Mouse (Mus musculus): Measurements from ENCODE around the gene Dcun1d4. TPM values are rescaled to one million over a fixed set of nuclear protein-coding genes. Genes with fewer than 3 reads are reported as not detected.

Dcun1d4 gene
- polyA plus RNA-seq, 1 experiment from 2014 or later: 29.8 TPM

GRCm38 (mm10) chr5:73512661-73513060 lies 31.9 kb downstream of the Dcun1d4 start:
- Histone ChIP-seq H3K27ac (ENCODE audit: low read depth, low read length) (peak overlapping the region; percentile 48; the same call in 1 of the 2 replicates), H3K4me1 (ENCODE audit: control insufficient read depth, insufficient read depth, low read length) (0 out of 2 replicates have a peak, but pooled peaks cover 3% of the 10 kb centered on the region), H3K9ac (ENCODE audit: low read depth, low read length) (no peak overlapping the region), H3K4me3 (ENCODE audit: low read length) (no peak overlapping the region), H3K4me2 (replicated peaks; ENCODE audit: low read depth, low read length) (no peak overlapping the region), H3K9me3 (ENCODE audit: control insufficient read depth, low read length) (no peaks in the 10 kb centered on the region), H3K36me3 (ENCODE audit: control insufficient read depth, insufficient read depth, low read length) (peaks cover 16% of the 10 kb centered on the region; the same call in 1 of the 2 replicates), H3K27me3 (ENCODE audit: control insufficient read depth, insufficient read depth, low read length) (no peaks in the 10 kb centered on the region)
- no peak for ATAC-seq (ENCODE audit: low FRiP score, low TSS enrichment)
- 79% methylated on average over 9 of the region's 9 CpGs for WGBS

GRCm38 (mm10) chr5:73514202-73514601 lies 33.4 kb downstream of the Dcun1d4 start:
- no peaks in the 10 kb centered on the region for H3K27me3 ChIP-seq (ENCODE audit: control insufficient read depth, insufficient read depth, low read length)
- no peak overlapping the region for H3K9ac ChIP-seq (ENCODE audit: low read depth, low read length)
- no peaks in the 10 kb centered on the region for H3K9me3 ChIP-seq (ENCODE audit: control insufficient read depth, low read length)
- ATAC-seq (ENCODE audit: low FRiP score, low TSS enrichment): no peak
- no peak overlapping the region for H3K4me3 ChIP-seq (ENCODE audit: low read length)
- 96% methylated on average over 2 of the region's 2 CpGs for WGBS
- H3K4me2 ChIP-seq (replicated peaks; ENCODE audit: low read depth, low read length): no peak overlapping the region
- no peaks in the 10 kb centered on the region for H3K4me1 ChIP-seq (ENCODE audit: control insufficient read depth, insufficient read depth, low read length)
- H3K27ac ChIP-seq (ENCODE audit: low read depth, low read length): no peak overlapping the region
- H3K36me3 ChIP-seq (ENCODE audit: control insufficient read depth, insufficient read depth, low read length): peaks cover 16% of the 10 kb centered on the region; the same call in 1 of the 2 replicates

- WGBS: 91% methylated on average over 5 of the region's 5 CpGs
- no peak for ATAC-seq (ENCODE audit: low FRiP score, low TSS enrichment)
These were observed 36.5 kb downstream of the Dcun1d4 start for GRCm38 (mm10) chr5:73517299-73517698.

GRCm38 (mm10) chr5:73518424-73519211 lies 37.8 kb downstream of the Dcun1d4 start:
- Histone ChIP-seq H3K27me3 (ENCODE audit: control insufficient read depth, insufficient read depth, low read length) (no peaks in the 10 kb centered on the region), H3K9me3 (ENCODE audit: control insufficient read depth, low read length) (no peaks in the 10 kb centered on the region), H3K4me3 (ENCODE audit: low read length) (no peak overlapping the region), H3K27ac (ENCODE audit: low read depth, low read length) (no peak overlapping the region), H3K4me1 (ENCODE audit: control insufficient read depth, insufficient read depth, low read length) (no peaks in the 10 kb centered on the region), H3K9ac (ENCODE audit: low read depth, low read length) (no peak overlapping the region), H3K4me2 (replicated peaks; ENCODE audit: low read depth, low read length) (no peak overlapping the region), H3K36me3 (ENCODE audit: control insufficient read depth, insufficient read depth, low read length) (peaks cover 15% of the 10 kb centered on the region)
- 95% methylated on average over 8 of the region's 8 CpGs for WGBS
- ATAC-seq (ENCODE audit: low FRiP score, low TSS enrichment): no peak

More at GRCm38 (mm10) chr5:73517299-73517698, 36.5 kb downstream of the Dcun1d4 start:
- Histone ChIP-seq H3K4me2 (replicated peaks; ENCODE audit: low read depth, low read length) (no peak overlapping the region), H3K36me3 (ENCODE audit: control insufficient read depth, insufficient read depth, low read length) (peaks cover 9% of the 10 kb centered on the region; the same call in 1 of the 2 replicates), H3K27me3 (ENCODE audit: control insufficient read depth, insufficient read depth, low read length) (no peaks in the 10 kb centered on the region), H3K4me3 (ENCODE audit: low read length) (no peak overlapping the region), H3K4me1 (ENCODE audit: control insufficient read depth, insufficient read depth, low read length) (no peaks in the 10 kb centered on the region), H3K9ac (ENCODE audit: low read depth, low read length) (no peak overlapping the region), H3K27ac (ENCODE audit: low read depth, low read length) (no peak overlapping the region), H3K9me3 (ENCODE audit: control insufficient read depth, low read length) (no peaks in the 10 kb centered on the region)

- Histone ChIP-seq H3K4me1 (ENCODE audit: control insufficient read depth, insufficient read depth, low read length) (no peaks in the 10 kb centered on the region), H3K27ac (ENCODE audit: low read depth, low read length) (no peak overlapping the region), H3K36me3 (ENCODE audit: control insufficient read depth, insufficient read depth, low read length) (peaks cover 15% of the 10 kb centered on the region), H3K27me3 (ENCODE audit: control insufficient read depth, insufficient read depth, low read length) (no peaks in the 10 kb centered on the region), H3K9me3 (ENCODE audit: control insufficient read depth, low read length) (no peaks in the 10 kb centered on the region), H3K4me2 (replicated peaks; ENCODE audit: low read depth, low read length) (no peak overlapping the region), H3K4me3 (ENCODE audit: low read length) (no peak overlapping the region), H3K9ac (ENCODE audit: low read depth, low read length) (no peak overlapping the region)
- WGBS: 72% methylated on average over 4 of the region's 4 CpGs
- no peak for ATAC-seq (ENCODE audit: low FRiP score, low TSS enrichment)
These were observed 40.0 kb downstream of the Dcun1d4 start for GRCm38 (mm10) chr5:73520787-73521186.

- H3K9ac ChIP-seq (ENCODE audit: low read depth, low read length): no peak overlapping the region
- H3K36me3 ChIP-seq (ENCODE audit: control insufficient read depth, insufficient read depth, low read length): peaks cover 17% of the 10 kb centered on the region
- no peak overlapping the region for H3K4me3 ChIP-seq (ENCODE audit: low read length)
- no peaks in the 10 kb centered on the region for H3K9me3 ChIP-seq (ENCODE audit: control insufficient read depth, low read length)
- H3K27me3 ChIP-seq (ENCODE audit: control insufficient read depth, insufficient read depth, low read length): no peaks in the 10 kb centered on the region
- H3K27ac ChIP-seq (ENCODE audit: low read depth, low read length): no peak overlapping the region
- ATAC-seq (ENCODE audit: low FRiP score, low TSS enrichment): no peak
- 88% methylated on average over 10 of the region's 10 CpGs for WGBS
- no peaks in the 10 kb centered on the region for H3K4me1 ChIP-seq (ENCODE audit: control insufficient read depth, insufficient read depth, low read length)
- H3K4me2 ChIP-seq (replicated peaks; ENCODE audit: low read depth, low read length): no peak overlapping the region
These were observed 42.4 kb downstream of the Dcun1d4 start for GRCm38 (mm10) chr5:73523227-73523626.

- Histone ChIP-seq H3K36me3 (ENCODE audit: control insufficient read depth, insufficient read depth, low read length) (peaks cover 20% of the 10 kb centered on the region), H3K9me3 (ENCODE audit: control insufficient read depth, low read length) (no peaks in the 10 kb centered on the region), H3K4me3 (ENCODE audit: low read length) (no peak overlapping the region), H3K27ac (ENCODE audit: low read depth, low read length) (no peak overlapping the region), H3K9ac (ENCODE audit: low read depth, low read length) (no peak overlapping the region), H3K4me1 (ENCODE audit: control insufficient read depth, insufficient read depth, low read length) (no peaks in the 10 kb centered on the region), H3K4me2 (replicated peaks; ENCODE audit: low read depth, low read length) (no peak overlapping the region), H3K27me3 (ENCODE audit: control insufficient read depth, insufficient read depth, low read length) (no peaks in the 10 kb centered on the region)
- ATAC-seq (ENCODE audit: low FRiP score, low TSS enrichment): no peak
- 81% methylated on average over 4 of the region's 4 CpGs for WGBS
These were observed 43.6 kb downstream of the Dcun1d4 start for GRCm38 (mm10) chr5:73524300-73525000.

GRCm38 (mm10) chr5:73532222-73532621 lies 51.4 kb downstream of the Dcun1d4 start:
- Histone ChIP-seq H3K27me3 (ENCODE audit: control insufficient read depth, insufficient read depth, low read length) (no peaks in the 10 kb centered on the region), H3K36me3 (ENCODE audit: control insufficient read depth, insufficient read depth, low read length) (peaks cover 18% of the 10 kb centered on the region; the same call in 1 of the 2 replicates), H3K9ac (ENCODE audit: low read depth, low read length) (no peak overlapping the region), H3K4me2 (replicated peaks; ENCODE audit: low read depth, low read length) (no peak overlapping the region), H3K9me3 (ENCODE audit: control insufficient read depth, low read length) (0 out of 2 replicates have a peak, but pooled peaks cover 4% of the 10 kb centered on the region), H3K4me1 (ENCODE audit: control insufficient read depth, insufficient read depth, low read length) (no peaks in the 10 kb centered on the region), H3K4me3 (ENCODE audit: low read length) (no peak overlapping the region), H3K27ac (ENCODE audit: low read depth, low read length) (no peak overlapping the region)
- 81% methylated on average over 1 of the region's 1 CpGs for WGBS
- ATAC-seq (ENCODE audit: low FRiP score, low TSS enrichment): no peak

- H3K4me2 ChIP-seq (replicated peaks; ENCODE audit: low read depth, low read length): no peak overlapping the region
- 0 out of 2 replicates have a peak, but pooled peaks cover 4% of the 10 kb centered on the region for H3K9me3 ChIP-seq (ENCODE audit: control insufficient read depth, low read length)
- no peak overlapping the region for H3K27ac ChIP-seq (ENCODE audit: low read depth, low read length)
- no peaks in the 10 kb centered on the region for H3K27me3 ChIP-seq (ENCODE audit: control insufficient read depth, insufficient read depth, low read length)
- 76% methylated on average over 9 of the region's 9 CpGs for WGBS
- no peak overlapping the region for H3K9ac ChIP-seq (ENCODE audit: low read depth, low read length)
- peaks cover 18% of the 10 kb centered on the region; the same call in 1 of the 2 replicates for H3K36me3 ChIP-seq (ENCODE audit: control insufficient read depth, insufficient read depth, low read length)
- no peaks in the 10 kb centered on the region for H3K4me1 ChIP-seq (ENCODE audit: control insufficient read depth, insufficient read depth, low read length)
- no peak overlapping the region for H3K4me3 ChIP-seq (ENCODE audit: low read length)
- no peak for ATAC-seq (ENCODE audit: low FRiP score, low TSS enrichment)
These were observed 52.1 kb downstream of the Dcun1d4 start for GRCm38 (mm10) chr5:73532879-73533278.
